Mouse (Mus musculus) hindlimb bud, embryonic 11.5 days (tissue): ENCODE measurements around the gene Vmn1r165.
"Not testable (repeated sequence)": the region's sequence is repeated elsewhere in the genome, so short reads cannot be mapped to it uniquely, and the experiment has no call there.

Experiments used
- DNase-seq: peaks from one replicate; pipeline ENCODE4 v3.0.0-alpha.2; 2012; ENCODE audit warnings: low read depth, low spot score; ENCODE audit errors: extremely low spot score

The Vmn1r165 gene

DNA sequence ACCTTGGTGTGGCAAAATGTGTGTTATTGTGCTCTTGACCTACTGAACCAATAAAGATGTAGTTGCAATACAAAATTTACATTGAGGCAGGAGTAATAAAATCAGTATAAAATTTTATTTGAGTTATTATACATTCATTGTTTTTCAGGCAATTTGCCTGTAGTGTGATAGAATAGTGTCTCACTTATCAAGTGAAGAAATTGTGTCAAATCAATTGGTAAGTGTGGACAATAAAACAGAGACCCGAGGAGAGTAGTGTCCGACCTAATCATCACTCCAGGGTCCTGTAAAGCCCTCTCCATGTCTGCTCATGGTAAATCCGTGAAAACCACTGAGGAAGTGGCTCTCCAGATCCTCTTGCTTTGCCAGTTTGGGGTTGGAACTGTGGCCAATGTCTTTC, at the start of gene Vmn1r165:
TSS of gene Vmn1r165 (plus strand) at position 301 of the 400 bp plus-strand sequence.
- not testable (repeated sequence) for DNase-seq

DNA sequence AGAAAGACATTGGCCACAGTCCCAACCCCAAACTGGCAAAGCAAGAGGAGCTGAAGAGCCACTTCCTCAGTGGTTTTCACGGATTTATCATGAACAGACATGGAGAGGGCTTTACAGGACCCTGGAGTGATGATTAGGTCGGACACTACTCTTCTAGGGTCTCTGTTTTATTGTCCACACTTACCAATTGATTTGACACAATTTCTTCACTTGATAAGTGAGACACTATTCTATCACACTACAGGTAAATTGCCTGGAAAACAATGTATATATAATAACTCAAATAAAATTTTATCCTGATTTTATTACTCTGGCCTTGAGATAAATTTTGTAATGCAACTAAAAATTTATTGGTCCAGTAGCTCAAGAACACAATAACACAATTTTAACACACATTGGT, 34.5 kb downstream of the Vmn1r165 start, which contains the start of gene Vmn1r166:
TSS of gene Vmn1r166 (minus strand) at position 101 of the 400 bp plus-strand sequence.
- DNase-seq: not testable (repeated sequence)
